Mouse (Mus musculus) lung, embryonic 16.5 days (tissue): ENCODE measurements around the gene Rps16. TPM values are rescaled to one million over a fixed set of nuclear protein-coding genes. Genes with fewer than 3 reads are reported as not detected.

Experiments
- ATAC-seq: fragments of 200-750 bp; cut with Nextera tagmentation; 2 replicates; pipeline ENCODE4 v1.8.0; 2017; ENCODE audit warnings: low read depth, mild to moderate bottlenecking, moderate library complexity
- H3K27ac ChIP-seq: fragments of 300-500 bp; sonication (generic); 2 replicates; pipeline ENCODE4 v1.5.1; 2014; ENCODE audit warnings: mild to moderate bottlenecking, control low read depth, low read length
- H3K27me3 ChIP-seq: fragments of 300-500 bp; sonication (generic); 2 replicates; pipeline ENCODE4 v1.6.1; 2014; ENCODE audit warnings: low read depth, low read length, mixed read lengths; ENCODE audit not compliant: control insufficient read depth, insufficient read depth
- H3K36me3 ChIP-seq: fragments of 300-500 bp; sonication (generic); 2 replicates; pipeline ENCODE4 v1.6.1; 2014; ENCODE audit warnings: low read length; ENCODE audit not compliant: control insufficient read depth, insufficient read depth
- H3K4me1 ChIP-seq: fragments of 300-500 bp; sonication (generic); replicated peaks from 2 replicates; pipeline ENCODE4 v1.6.1; 2014; ENCODE audit warnings: low read length, mixed read lengths; ENCODE audit not compliant: control insufficient read depth, insufficient read depth
- H3K4me2 ChIP-seq: fragments of 300-500 bp; sonication (generic); 2 replicates; pipeline ENCODE4 v1.6.1; 2014; ENCODE audit warnings: low read depth, low read length, control low read depth
- H3K4me3 ChIP-seq: fragments of 300-500 bp; sonication (generic); 2 replicates; pipeline ENCODE4 v1.5.1; 2014; ENCODE audit warnings: mild to moderate bottlenecking, low read length, control low read depth
- H3K9ac ChIP-seq: fragments of 300-500 bp; sonication (generic); 2 replicates; pipeline ENCODE4 v1.6.1; 2014; ENCODE audit warnings: low read length, control low read depth
- H3K9me3 ChIP-seq: fragments of 300-500 bp; sonication (generic); 2 replicates; pipeline ENCODE4 v1.6.1; 2016; ENCODE audit warnings: low read length; ENCODE audit not compliant: control insufficient read depth
- WGBS: fragments of 180-500 bp; shearing (Covaris S2); extraction: QIAGEN DNeasy Blood & Tissue Kit; methylation state at CpG from one replicate; pipeline ENCODE4 v1.1.7; 2014; 5-methylcytosine and 5-hydroxymethylcytosine counted together
- polyA plus RNA-seq: library from polyadenylated mRNA; unstranded; fragments of >200 nt; fragmentation: Nextera tagmentation; extraction: Ambion mirVana; gene quantifications from 2 replicates; pipeline ENCODE4 v1.2.1, GENCODE M21; 2015

Gene Rps16
- polyA plus RNA-seq, 1 experiment from 2014 or later, result 1,007 TPM

GRCm38 (mm10) chr7:28370051-28370450, 19.6 kb downstream of the Rps16 start:
- peak overlapping the region; percentile 91; the same call in 1 of the 2 replicates for H3K9ac ChIP-seq
- ATAC-seq, result no peak

GRCm38 (mm10) chr7:28370977-28371513, 20.6 kb downstream of the Rps16 start:
- H3K36me3 ChIP-seq, result peaks cover 26% of the 10 kb centered on the region
- 3% methylated on average over 11 of the region's 11 CpGs for WGBS
- H3K4me2 ChIP-seq, result peak overlapping the region; percentile 91
- ATAC-seq, result no peak
- peak overlapping the region; percentile 96 for H3K27ac ChIP-seq
- H3K27me3 ChIP-seq, result no peaks in the 10 kb centered on the region
- peaks cover 18% of the 10 kb centered on the region for H3K4me1 ChIP-seq
- peak overlapping the region; percentile 81 for H3K4me3 ChIP-seq
- no peaks in the 10 kb centered on the region for H3K9me3 ChIP-seq
- H3K9ac ChIP-seq, result peak overlapping the region; percentile 91

More at GRCm38 (mm10) chr7:28370051-28370450, 19.6 kb downstream of the Rps16 start:
- Histone ChIP-seq H3K4me2 (peak overlapping the region; percentile 91), H3K4me1 (peaks cover 18% of the 10 kb centered on the region), H3K27ac (no peak overlapping the region), H3K27me3 (no peaks in the 10 kb centered on the region), H3K36me3 (peaks cover 32% of the 10 kb centered on the region), H3K9me3 (no peaks in the 10 kb centered on the region), H3K4me3 (peak overlapping the region; percentile 81)
- WGBS, result 88% methylated on average over 14 of the region's 14 CpGs

DNA sequence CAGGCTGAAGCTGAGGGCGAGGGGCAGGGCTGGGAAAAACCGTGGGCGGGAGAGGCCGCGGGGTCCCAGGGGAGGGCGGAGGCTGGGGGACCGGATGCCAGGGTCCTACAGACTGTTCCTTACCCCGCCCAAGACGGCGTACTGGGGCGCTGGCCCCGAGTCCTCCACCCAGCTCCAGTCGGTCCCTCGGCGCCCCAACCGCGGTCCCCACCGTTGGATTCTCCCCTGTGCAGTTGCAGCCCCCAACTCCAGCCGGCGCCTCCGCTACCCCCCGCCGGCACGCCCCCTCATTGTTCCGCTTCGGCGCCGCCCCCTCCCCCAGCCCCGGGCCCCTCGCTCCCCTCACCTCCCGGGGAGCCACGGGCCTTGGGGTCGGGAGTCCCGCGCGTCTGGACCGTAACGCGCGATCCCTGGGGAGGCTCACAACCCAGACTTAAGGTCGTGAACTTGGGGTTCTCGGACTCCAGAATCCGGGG, 21.1 kb downstream of the Rps16 start:
- Histone ChIP-seq H3K4me1 (peaks cover 19% of the 10 kb centered on the region), H3K27ac (peak overlapping the region; percentile 96), H3K36me3 (peaks cover 24% of the 10 kb centered on the region), H3K4me2 (peak overlapping the region; percentile 91), H3K27me3 (no peaks in the 10 kb centered on the region), H3K9ac (peak overlapping the region; percentile 91), H3K4me3 (peak overlapping the region; percentile 81), H3K9me3 (no peaks in the 10 kb centered on the region)
- ATAC-seq, result peak; percentile 8
- under 1% methylated on average over 38 of the region's 43 CpGs for WGBS

DNA sequence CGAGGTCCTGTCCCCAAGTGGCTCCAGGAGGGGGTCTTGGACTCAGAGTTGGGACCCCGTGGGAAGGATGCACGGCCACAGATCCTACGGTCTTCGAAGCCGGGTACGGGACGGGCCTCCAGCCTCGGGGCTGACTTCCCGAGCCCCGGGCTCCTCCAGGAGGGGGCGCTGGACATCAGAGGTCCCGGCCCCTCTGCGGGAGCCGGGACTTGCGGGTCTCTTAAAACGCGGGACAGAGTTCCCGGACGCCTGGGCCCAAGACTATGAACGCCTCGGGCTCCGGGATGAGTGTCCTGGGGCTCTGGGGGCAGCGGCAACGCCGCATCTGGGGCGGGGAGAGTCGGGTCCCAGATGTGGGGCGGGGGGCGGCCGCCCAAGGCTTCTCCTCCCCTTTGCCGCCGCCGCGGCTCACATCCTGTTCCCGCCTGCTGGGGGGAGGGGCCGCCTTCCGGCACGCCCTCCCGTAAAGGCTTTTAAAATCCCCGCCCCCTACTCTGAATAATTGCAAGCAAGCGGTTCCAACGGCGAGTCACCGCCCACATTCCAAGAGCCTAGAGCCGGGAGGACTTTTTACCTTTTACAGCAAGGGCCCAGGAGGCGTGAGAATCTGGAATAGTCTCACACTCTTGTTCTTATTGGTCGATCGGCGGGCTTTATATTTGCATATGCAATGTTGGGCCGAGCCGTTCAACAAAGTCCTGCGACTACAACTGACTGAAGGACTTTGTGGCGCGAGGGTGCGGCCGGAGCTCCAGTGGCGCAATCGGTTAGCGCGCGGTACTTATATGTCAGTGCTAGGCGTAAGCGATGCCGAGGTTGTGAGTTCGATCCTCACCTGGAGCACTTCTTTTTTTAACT, 22.0 kb downstream of the Rps16 start, which contains the start of gene Plekhg2:
Gene Plekhg2 (minus strand): TSS at position 349 of the 858 bp plus-strand sequence.
- Histone ChIP-seq H3K36me3 (peaks cover 15% of the 10 kb centered on the region), H3K27ac (peak within 1 kb of the TSS; percentile 96), H3K4me1 (peaks cover 27% of the 10 kb centered on the region), H3K4me3 (peak within 1 kb of the TSS; percentile 81), H3K9me3 (no peaks in the 10 kb centered on the region), H3K4me2 (peak within 1 kb of the TSS; percentile 91), H3K27me3 (no peaks in the 10 kb centered on the region), H3K9ac (peak within 1 kb of the TSS; percentile 91)
- WGBS, result under 1% methylated on average over 66 of the region's 66 CpGs
- ATAC-seq, result peak; percentile 87

DNA sequence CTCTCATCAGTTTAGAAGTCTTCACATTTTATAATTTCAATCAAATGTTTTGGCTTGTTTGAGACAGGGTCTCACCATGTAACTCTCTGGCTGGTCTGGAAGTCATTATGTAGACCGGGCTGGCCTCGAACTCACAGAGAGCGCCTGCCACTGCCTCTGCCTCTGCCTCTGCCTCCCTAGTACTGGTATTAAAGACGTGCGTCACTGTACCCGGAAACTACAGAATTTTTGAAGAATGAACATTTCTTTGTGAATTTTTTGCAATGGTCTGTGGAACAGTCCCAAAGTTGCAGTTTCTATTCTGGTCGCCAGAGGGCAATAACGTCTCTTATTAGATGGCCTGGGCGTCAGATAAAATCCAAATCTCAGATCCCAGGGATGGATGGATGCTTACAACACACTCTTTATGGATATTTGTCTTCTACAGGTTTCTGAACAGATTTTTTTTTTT, 22.7 kb downstream of the Rps16 start:
- Histone ChIP-seq H3K4me3 (peak overlapping the region; percentile 81), H3K27ac (peak overlapping the region; percentile 96), H3K9ac (peak overlapping the region; percentile 61), H3K9me3 (no peaks in the 10 kb centered on the region), H3K27me3 (no peaks in the 10 kb centered on the region), H3K36me3 (peaks cover 10% of the 10 kb centered on the region), H3K4me1 (peaks cover 33% of the 10 kb centered on the region), H3K4me2 (peak overlapping the region; percentile 66)
- ATAC-seq, result peak; percentile 1
- WGBS, result 0% methylated on average over 9 of the region's 9 CpGs

- no peaks in the 10 kb centered on the region for H3K27me3 ChIP-seq
- WGBS, result 74% methylated on average over 7 of the region's 7 CpGs
- H3K4me1 ChIP-seq, result peaks cover 34% of the 10 kb centered on the region
- H3K9ac ChIP-seq, result peak overlapping the region; percentile 15; the same call in 1 of the 2 replicates
- H3K9me3 ChIP-seq, result no peaks in the 10 kb centered on the region
- H3K4me2 ChIP-seq, result no peak overlapping the region
- no peak overlapping the region for H3K4me3 ChIP-seq
- H3K27ac ChIP-seq, result peak overlapping the region; percentile 98
- peaks cover 6% of the 10 kb centered on the region for H3K36me3 ChIP-seq
- ATAC-seq, result no peak
Measured at GRCm38 (mm10) chr7:28373891-28374495, 23.5 kb downstream of the Rps16 start.

DNA sequence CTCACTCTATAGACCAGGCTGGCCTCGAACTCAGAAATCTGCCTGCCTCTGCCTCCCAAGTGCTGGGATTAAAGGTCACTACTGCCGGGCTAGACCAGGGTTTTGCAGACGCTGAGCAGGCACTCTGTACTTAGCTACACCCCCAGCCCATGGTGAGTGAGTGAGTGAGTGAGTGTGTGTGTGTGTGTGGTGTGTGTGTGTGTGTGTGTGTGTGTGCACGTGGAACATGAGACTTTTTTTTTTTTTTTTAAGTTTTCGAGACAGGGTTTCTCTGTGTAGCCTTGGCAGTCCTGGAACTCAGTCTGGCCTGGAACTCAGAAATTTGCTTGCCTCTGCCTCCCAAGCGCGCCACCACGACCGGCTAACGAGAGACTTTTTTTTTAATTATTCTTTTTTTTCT, 24.2 kb downstream of the Rps16 start:
- ATAC-seq, result no peak
- H3K27me3 ChIP-seq, result no peaks in the 10 kb centered on the region
- no peak overlapping the region; the same call in 1 of the 2 replicates for H3K4me3 ChIP-seq
- H3K4me1 ChIP-seq, result peaks cover 33% of the 10 kb centered on the region
- 69% methylated on average over 9 of the region's 10 CpGs for WGBS
- no peaks in the 10 kb centered on the region for H3K9me3 ChIP-seq
- peak overlapping the region; percentile 53 for H3K4me2 ChIP-seq
- H3K9ac ChIP-seq, result peak overlapping the region; percentile 66; the same call in 1 of the 2 replicates
- H3K27ac ChIP-seq, result peak overlapping the region; percentile 98
- H3K36me3 ChIP-seq, result peaks cover 6% of the 10 kb centered on the region

DNA sequence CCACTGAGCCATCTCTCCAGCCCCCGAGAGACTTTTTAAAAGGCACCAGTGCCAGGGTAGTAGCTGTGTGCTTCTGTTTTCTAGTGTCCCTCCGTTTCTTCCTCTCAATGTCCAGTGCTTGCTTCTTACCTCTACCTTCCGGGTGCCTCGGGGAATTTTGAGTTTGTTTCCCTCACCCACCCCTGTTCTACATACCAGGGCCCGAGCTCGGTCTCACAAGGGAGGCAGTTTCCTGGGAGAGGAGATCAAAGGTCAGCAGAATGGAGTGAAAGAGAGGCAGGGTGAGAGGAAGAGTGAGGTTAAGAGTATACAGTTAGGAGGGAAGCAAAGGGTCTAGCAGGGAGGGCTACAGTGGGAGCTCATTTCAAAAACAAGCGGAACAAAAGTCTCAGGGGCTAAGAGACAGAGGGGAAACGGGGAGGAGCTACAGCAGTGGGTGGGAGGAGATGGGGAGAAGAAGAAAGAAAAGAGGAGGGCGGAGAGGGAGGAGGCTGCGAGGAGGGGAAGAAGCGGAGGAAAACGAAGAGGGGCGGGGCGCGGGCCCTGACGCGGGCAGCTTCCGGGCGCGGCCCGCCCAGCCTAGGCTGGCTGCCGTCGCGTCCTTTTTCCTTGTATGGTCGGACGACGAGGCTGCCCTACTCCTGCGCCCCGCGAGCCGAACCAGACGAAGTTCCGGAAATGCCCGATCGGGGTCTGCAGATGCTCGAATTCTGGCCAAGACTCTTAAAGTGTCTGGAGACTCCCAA, 24.9 kb downstream of the Rps16 start:
- Histone ChIP-seq H3K9ac (peak overlapping the region; percentile 66), H3K27ac (peak overlapping the region; percentile 98), H3K36me3 (peaks cover 2% of the 10 kb centered on the region), H3K9me3 (no peaks in the 10 kb centered on the region), H3K4me3 (peak overlapping the region; percentile 60), H3K4me2 (peak overlapping the region; percentile 96), H3K27me3 (no peaks in the 10 kb centered on the region), H3K4me1 (peaks cover 33% of the 10 kb centered on the region)
- under 1% methylated on average over 32 of the region's 36 CpGs for WGBS
- peak; percentile 64 for ATAC-seq
